Mouse (Mus musculus): Measurements from ENCODE around the gene Lsr. TPM values are rescaled to one million over a fixed set of nuclear protein-coding genes. Genes with fewer than 3 reads are reported as not detected.

Lsr gene
- polyA plus RNA-seq (2012; rRNA removed): 267 and 816 TPM in 2 replicates

DNA sequence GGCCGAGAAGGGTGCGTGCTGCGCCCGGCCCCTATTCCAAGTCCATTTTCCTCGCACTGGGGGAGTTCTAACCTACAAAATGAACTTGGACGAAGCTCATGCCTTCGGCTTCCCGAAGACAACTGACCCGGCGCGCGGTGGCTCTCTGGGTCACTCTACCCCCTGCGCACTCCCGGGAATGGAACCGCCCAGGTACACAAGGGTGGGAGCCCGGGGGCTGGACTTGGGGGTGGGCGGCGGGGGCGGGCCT is at the start of gene Lsr:
TSS of gene Lsr (minus strand) at position 214 of the 250 bp plus-strand sequence.
- Histone ChIP-seq H3K36me3 (ENCODE audit: control insufficient read depth, insufficient read depth, low read length) (peaks cover 23% of the 10 kb centered on the region), H3K27me3 (ENCODE audit: control insufficient read depth, insufficient read depth, low read length) (no peaks in the 10 kb centered on the region), H3K4me1 (ENCODE audit: control insufficient read depth, insufficient read depth, insufficient read length, low read length) (peaks cover 9% of the 10 kb centered on the region), H3K27ac (ENCODE audit: insufficient read depth, low read depth, low read length) (peak within 1 kb of the TSS; percentile 99), H3K4me3 (ENCODE audit: low read depth, low read length) (peak within 1 kb of the TSS; percentile 67)
- TF ChIP-seq POLR2A (IDR thresholded peaks at IDR 0.05; ENCODE audit: low read depth, low read length) (peak; percentile 42; the same call in 1 of the 2 replicates), CTCF (IDR thresholded peaks at IDR 0.05; ENCODE audit: extremely low read depth, insufficient read length, insufficient replicate concordance, low read depth, low read length) (no peak)
- under 1% methylated on average over 19 of the region's 19 CpGs for WGBS

GRCm38 (mm10) chr7:31017104-31017901 is 44.0 kb upstream of the Lsr start:
- 27% methylated on average over 10 of the region's 10 CpGs for WGBS
- H3K4me1 ChIP-seq (ENCODE audit: control insufficient read depth, insufficient read depth, insufficient read length, low read length): peaks cover 6% of the 10 kb centered on the region; the same call in 1 of the 2 replicates
- H3K36me3 ChIP-seq (ENCODE audit: control insufficient read depth, insufficient read depth, low read length): no peaks in the 10 kb centered on the region
- H3K4me3 ChIP-seq (ENCODE audit: low read depth, low read length): no peak overlapping the region
- H3K27me3 ChIP-seq (ENCODE audit: control insufficient read depth, insufficient read depth, low read length): no peaks in the 10 kb centered on the region
- H3K27ac ChIP-seq (ENCODE audit: insufficient read depth, low read depth, low read length): no peak overlapping the region
- no peak for TF ChIP-seq CTCF (IDR thresholded peaks at IDR 0.05; ENCODE audit: extremely low read depth, insufficient read length, insufficient replicate concordance, low read depth, low read length)
- TF ChIP-seq POLR2A (IDR thresholded peaks at IDR 0.05; ENCODE audit: low read depth, low read length): no peak

- Histone ChIP-seq H3K27me3 (ENCODE audit: control insufficient read depth, insufficient read depth, low read length) (no peaks in the 10 kb centered on the region), H3K27ac (ENCODE audit: insufficient read depth, low read depth, low read length) (no peak overlapping the region), H3K4me1 (ENCODE audit: control insufficient read depth, insufficient read depth, insufficient read length, low read length) (peaks cover 9% of the 10 kb centered on the region; the same call in 1 of the 2 replicates), H3K36me3 (ENCODE audit: control insufficient read depth, insufficient read depth, low read length) (no peaks in the 10 kb centered on the region), H3K4me3 (ENCODE audit: low read depth, low read length) (no peak overlapping the region)
- 61% methylated on average over 5 of the region's 5 CpGs for WGBS
- no peak for TF ChIP-seq CTCF (IDR thresholded peaks at IDR 0.05; ENCODE audit: extremely low read depth, insufficient read length, insufficient replicate concordance, low read depth, low read length)
- TF ChIP-seq POLR2A (IDR thresholded peaks at IDR 0.05; ENCODE audit: low read depth, low read length): no peak
These were observed 39.7 kb upstream of the Lsr start for GRCm38 (mm10) chr7:31012971-31013370.

DNA sequence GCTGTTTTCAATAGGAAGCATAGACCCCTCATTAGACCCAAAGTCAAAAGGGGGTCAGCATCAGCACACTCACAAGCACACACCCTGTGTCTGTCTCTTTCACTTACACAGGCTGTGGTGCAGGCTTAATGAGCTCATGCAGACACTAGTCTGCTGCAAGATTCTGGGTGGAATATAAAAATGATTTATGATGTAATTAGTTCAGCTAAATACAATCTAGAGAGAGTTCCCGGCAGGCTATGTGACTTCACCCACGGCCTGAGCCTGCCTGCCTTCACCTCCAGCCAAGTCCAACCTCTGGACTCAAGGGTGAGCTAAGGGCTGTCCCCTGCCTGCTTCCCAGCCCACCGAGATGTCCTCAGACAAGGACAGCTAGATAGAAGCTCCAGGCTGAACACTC is 35.6 kb upstream of the Lsr start:
- 19% methylated on average over 3 of the region's 3 CpGs for WGBS

DNA sequence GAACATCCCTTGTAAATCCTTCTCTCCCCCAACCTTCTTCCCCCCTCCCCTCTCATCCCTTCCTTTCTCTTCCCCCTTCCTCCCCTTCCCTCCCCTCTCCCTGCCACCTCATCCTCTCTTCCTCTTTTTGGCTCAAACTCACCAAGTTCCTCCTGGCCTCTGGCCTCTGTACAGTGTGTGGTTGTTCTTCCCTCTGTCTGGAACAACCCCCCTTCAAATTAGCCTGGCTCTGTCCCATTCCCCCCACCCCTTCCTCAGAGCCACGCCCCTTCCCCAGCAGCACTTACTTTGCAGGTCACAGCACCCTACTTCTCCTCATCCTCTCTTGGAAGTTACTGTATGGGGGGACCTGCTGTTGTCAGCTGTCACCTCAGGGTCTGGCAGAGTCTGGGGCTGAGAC is 34.9 kb upstream of the Lsr start:
- Histone ChIP-seq H3K4me1 (ENCODE audit: control insufficient read depth, insufficient read depth, insufficient read length, low read length) (peaks cover 3% of the 10 kb centered on the region; the same call in 1 of the 2 replicates), H3K36me3 (ENCODE audit: control insufficient read depth, insufficient read depth, low read length) (no peaks in the 10 kb centered on the region), H3K27ac (ENCODE audit: insufficient read depth, low read depth, low read length) (no peak overlapping the region), H3K27me3 (ENCODE audit: control insufficient read depth, insufficient read depth, low read length) (no peaks in the 10 kb centered on the region), H3K4me3 (ENCODE audit: low read depth, low read length) (no peak overlapping the region)
- TF ChIP-seq POLR2A (IDR thresholded peaks at IDR 0.05; ENCODE audit: low read depth, low read length) (no peak), CTCF (IDR thresholded peaks at IDR 0.05; ENCODE audit: extremely low read depth, insufficient read length, insufficient replicate concordance, low read depth, low read length) (no peak)
- WGBS: 48% methylated on average over 1 of the region's 1 CpGs

More for the DNA sequence above, 35.6 kb upstream of the Lsr start:
- H3K4me3 ChIP-seq (ENCODE audit: low read depth, low read length): no peak overlapping the region
- H3K4me1 ChIP-seq (ENCODE audit: control insufficient read depth, insufficient read depth, insufficient read length, low read length): peaks cover 3% of the 10 kb centered on the region; the same call in 1 of the 2 replicates
- H3K36me3 ChIP-seq (ENCODE audit: control insufficient read depth, insufficient read depth, low read length): no peaks in the 10 kb centered on the region
- no peaks in the 10 kb centered on the region for H3K27me3 ChIP-seq (ENCODE audit: control insufficient read depth, insufficient read depth, low read length)
- H3K27ac ChIP-seq (ENCODE audit: insufficient read depth, low read depth, low read length): no peak overlapping the region
- TF ChIP-seq POLR2A (IDR thresholded peaks at IDR 0.05; ENCODE audit: low read depth, low read length): no peak
- no peak for TF ChIP-seq CTCF (IDR thresholded peaks at IDR 0.05; ENCODE audit: extremely low read depth, insufficient read length, insufficient replicate concordance, low read depth, low read length)

DNA sequence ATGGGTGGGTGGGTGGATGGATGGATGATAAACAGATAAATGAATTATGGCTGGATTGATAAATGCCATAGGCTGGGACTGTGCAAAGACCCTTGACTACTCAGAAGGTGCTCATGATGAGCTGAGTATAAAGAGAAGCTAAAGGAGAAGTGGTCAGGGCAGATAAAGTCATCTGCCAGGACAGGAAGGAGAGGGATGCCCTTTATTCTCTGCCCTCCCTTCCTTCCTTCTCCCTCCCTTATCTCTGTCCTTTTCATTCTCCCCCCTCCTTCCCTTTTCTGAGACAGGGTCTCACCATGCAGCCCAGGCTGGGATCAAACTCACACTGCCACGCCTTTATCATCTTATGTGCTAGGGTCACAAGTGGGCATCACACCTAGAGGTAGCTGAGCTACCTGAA is 34.5 kb upstream of the Lsr start:
- Histone ChIP-seq H3K27ac (ENCODE audit: insufficient read depth, low read depth, low read length) (no peak overlapping the region), H3K36me3 (ENCODE audit: control insufficient read depth, insufficient read depth, low read length) (no peaks in the 10 kb centered on the region), H3K4me1 (ENCODE audit: control insufficient read depth, insufficient read depth, insufficient read length, low read length) (peaks cover 3% of the 10 kb centered on the region; the same call in 1 of the 2 replicates), H3K27me3 (ENCODE audit: control insufficient read depth, insufficient read depth, low read length) (no peaks in the 10 kb centered on the region), H3K4me3 (ENCODE audit: low read depth, low read length) (no peak overlapping the region)
- 58% methylated on average over 1 of the region's 1 CpGs for WGBS
- TF ChIP-seq POLR2A (IDR thresholded peaks at IDR 0.05; ENCODE audit: low read depth, low read length) (no peak), CTCF (IDR thresholded peaks at IDR 0.05; ENCODE audit: extremely low read depth, insufficient read length, insufficient replicate concordance, low read depth, low read length) (no peak)

DNA sequence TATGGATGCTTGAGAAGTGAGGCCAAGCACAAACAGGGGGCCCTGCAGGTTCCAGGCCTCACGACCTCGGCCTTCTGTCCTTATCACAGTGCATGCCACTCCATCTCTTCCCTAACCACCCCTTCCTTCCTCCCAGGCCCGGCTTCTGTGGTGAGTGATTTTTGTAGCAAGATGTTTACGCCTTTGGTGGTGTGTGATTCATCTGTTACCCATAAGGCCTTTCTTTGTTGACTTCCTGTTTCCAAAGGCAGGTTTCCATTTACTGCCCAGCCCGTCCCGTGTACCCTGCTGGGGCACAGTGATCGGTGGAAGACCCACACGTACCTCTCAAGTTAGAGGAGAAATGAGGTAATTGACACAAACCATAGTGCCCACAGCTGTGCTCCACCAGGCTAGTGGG is 29.4 kb upstream of the Lsr start:
- no peaks in the 10 kb centered on the region for H3K27me3 ChIP-seq (ENCODE audit: control insufficient read depth, insufficient read depth, low read length)
- H3K4me1 ChIP-seq (ENCODE audit: control insufficient read depth, insufficient read depth, insufficient read length, low read length): peaks cover 11% of the 10 kb centered on the region
- 54% methylated on average over 8 of the region's 8 CpGs for WGBS
- H3K27ac ChIP-seq (ENCODE audit: insufficient read depth, low read depth, low read length): peak overlapping the region; percentile 23; the same call in 1 of the 2 replicates
- H3K4me3 ChIP-seq (ENCODE audit: low read depth, low read length): no peak overlapping the region
- TF ChIP-seq CTCF (IDR thresholded peaks at IDR 0.05; ENCODE audit: extremely low read depth, insufficient read length, insufficient replicate concordance, low read depth, low read length) (no peak), POLR2A (IDR thresholded peaks at IDR 0.05; ENCODE audit: low read depth, low read length) (no peak)
- H3K36me3 ChIP-seq (ENCODE audit: control insufficient read depth, insufficient read depth, low read length): no peaks in the 10 kb centered on the region

Measured in small intestine, adult 2 months (tissue).